Mouse (Mus musculus) midbrain, embryonic 11.5 days (tissue): Measurements from ENCODE around the gene Ncor1. TPM values are rescaled to one million over a fixed set of nuclear protein-coding genes. Genes with fewer than 3 reads are reported as not detected.
"Not testable (repeated sequence)": the region's sequence is repeated elsewhere in the genome, so short reads cannot be mapped to it uniquely, and the experiment has no call there.

ENCODE experiments used
- ATAC-seq: fragments of 200-750 bp; cut with Nextera tagmentation; 2 replicates; pipeline ENCODE4 v1.8.0; 2017; ENCODE audit warnings: moderate TSS enrichment, moderate library complexity; ENCODE audit not compliant: low FRiP score
- DNase-seq: peaks from one replicate; pipeline ENCODE4 v3.0.0; 2015; ENCODE audit warnings: low spot score; ENCODE audit errors: missing footprints
- H3K27ac ChIP-seq: fragments of 300-500 bp; sonication (generic); 2 replicates; pipeline ENCODE4 v1.5.1; 2014; ENCODE audit warnings: low read depth, low read length
- H3K27me3 ChIP-seq: fragments of 300-500 bp; sonication (generic); 2 replicates; pipeline ENCODE4 v1.6.1; 2014; ENCODE audit warnings: mild to moderate bottlenecking, low read length, moderate library complexity, mixed read lengths; ENCODE audit not compliant: control insufficient read depth, insufficient read depth
- H3K36me3 ChIP-seq: fragments of 300-500 bp; sonication (generic); 2 replicates; pipeline ENCODE4 v1.6.1; 2014; ENCODE audit warnings: mild to moderate bottlenecking, low read length, moderate library complexity, mixed read lengths; ENCODE audit not compliant: control insufficient read depth, insufficient read depth
- H3K4me1 ChIP-seq: fragments of 300-500 bp; sonication (generic); 2 replicates; pipeline ENCODE4 v1.6.1; 2014; ENCODE audit warnings: low read length; ENCODE audit not compliant: control insufficient read depth, insufficient read depth
- H3K4me2 ChIP-seq: fragments of 300-500 bp; sonication (generic); 2 replicates; pipeline ENCODE4 v1.6.1; 2014; ENCODE audit warnings: mild to moderate bottlenecking, moderate library complexity
- H3K4me3 ChIP-seq: fragments of 300-500 bp; sonication (generic); 2 replicates; pipeline ENCODE4 v1.5.1; 2014; ENCODE audit warnings: low read depth, low read length
- H3K9ac ChIP-seq: fragments of 300-500 bp; sonication (generic); 2 replicates; pipeline ENCODE4 v1.6.1; 2014; ENCODE audit warnings: low read length
- H3K9me3 ChIP-seq: fragments of 300-500 bp; sonication (generic); 2 replicates; pipeline ENCODE4 v1.6.1; 2016; ENCODE audit warnings: low read length; ENCODE audit not compliant: control insufficient read depth
- WGBS: fragments of 180-500 bp; shearing (Covaris S2); extraction: QIAGEN DNeasy Blood & Tissue Kit; methylation state at CpG from one replicate; pipeline ENCODE4 v1.1.7; 2014; 5-methylcytosine and 5-hydroxymethylcytosine counted together
- polyA plus RNA-seq: library from polyadenylated mRNA; unstranded; fragments of >200 nt; fragmentation: Nextera tagmentation; extraction: Ambion mirVana; gene quantifications from 2 replicates; pipeline ENCODE4 v1.2.1, GENCODE M21; 2014

The Ncor1 gene
- polyA plus RNA-seq, 1 experiment from 2014 or later: 176 TPM

- no peak overlapping the region for H3K27ac ChIP-seq
- 93% methylated on average over 3 of the region's 3 CpGs for WGBS
- no peak overlapping the region for H3K4me3 ChIP-seq
- no peaks in the 10 kb centered on the region for H3K4me1 ChIP-seq
- DNase-seq (no peak), ATAC-seq (no peak)
- H3K4me2 ChIP-seq: no peak overlapping the region
- H3K36me3 ChIP-seq: no peaks in the 10 kb centered on the region
- no peaks in the 10 kb centered on the region for H3K27me3 ChIP-seq
- no peaks in the 10 kb centered on the region for H3K9me3 ChIP-seq
- no peak overlapping the region for H3K9ac ChIP-seq
Measured at GRCm38 (mm10) chr11:62465849-62466248, 7.5 kb upstream of the Ncor1 start.

GRCm38 (mm10) chr11:62464696-62465095 lies 6.4 kb upstream of the Ncor1 start:
- Histone ChIP-seq H3K27me3 (no peaks in the 10 kb centered on the region), H3K36me3 (no peaks in the 10 kb centered on the region), H3K9ac (no peak overlapping the region), H3K4me2 (no peak overlapping the region), H3K27ac (no peak overlapping the region), H3K9me3 (no peaks in the 10 kb centered on the region), H3K4me1 (no peaks in the 10 kb centered on the region), H3K4me3 (no peak overlapping the region)
- no peak for ATAC-seq
- 93% methylated on average over 3 of the region's 3 CpGs for WGBS
- DNase-seq: no peak

- ATAC-seq (no peak), DNase-seq (no peak)
- 69% methylated on average over 2 of the region's 2 CpGs for whole genome bisulfite sequencing
- Histone ChIP-seq H3K27ac (no peak overlapping the region), H3K9ac (no peak overlapping the region), H3K36me3 (no peaks in the 10 kb centered on the region), H3K4me1 (no peaks in the 10 kb centered on the region), H3K4me2 (no peak overlapping the region), H3K4me3 (no peak overlapping the region), H3K9me3 (no peaks in the 10 kb centered on the region), H3K27me3 (no peaks in the 10 kb centered on the region)
Measured at GRCm38 (mm10) chr11:62463225-62463915, 5.0 kb upstream of the Ncor1 start.

DNA sequence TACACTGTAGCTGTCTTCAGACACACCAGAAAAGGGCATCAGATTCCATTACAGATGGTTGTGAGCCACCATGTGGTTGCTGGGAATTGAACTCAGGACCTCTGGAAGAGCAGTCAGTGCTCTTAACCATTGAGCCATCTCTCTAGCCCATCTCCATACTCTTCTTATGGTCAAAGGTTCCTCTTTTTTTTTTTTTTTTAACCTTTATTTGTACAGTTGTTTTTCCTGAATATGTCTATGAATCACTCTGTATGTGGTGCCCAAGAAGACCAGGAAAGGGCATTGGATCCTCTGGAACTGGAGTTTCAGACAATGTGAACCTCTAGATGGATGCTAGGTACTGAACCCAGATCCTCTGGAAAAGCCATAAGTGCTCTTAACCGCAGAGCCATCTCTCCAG lies 4.2 kb upstream of the Ncor1 start:
- DNase-seq, H3K27me3 ChIP-seq, H3K4me3 ChIP-seq, ATAC-seq, H3K4me2 ChIP-seq, H3K9ac ChIP-seq, H3K27ac ChIP-seq, H3K36me3 ChIP-seq, H3K9me3 ChIP-seq, H3K4me1 ChIP-seq: not testable (repeated sequence)
- 94% methylated on average over 1 of the region's 1 CpGs for WGBS

DNA sequence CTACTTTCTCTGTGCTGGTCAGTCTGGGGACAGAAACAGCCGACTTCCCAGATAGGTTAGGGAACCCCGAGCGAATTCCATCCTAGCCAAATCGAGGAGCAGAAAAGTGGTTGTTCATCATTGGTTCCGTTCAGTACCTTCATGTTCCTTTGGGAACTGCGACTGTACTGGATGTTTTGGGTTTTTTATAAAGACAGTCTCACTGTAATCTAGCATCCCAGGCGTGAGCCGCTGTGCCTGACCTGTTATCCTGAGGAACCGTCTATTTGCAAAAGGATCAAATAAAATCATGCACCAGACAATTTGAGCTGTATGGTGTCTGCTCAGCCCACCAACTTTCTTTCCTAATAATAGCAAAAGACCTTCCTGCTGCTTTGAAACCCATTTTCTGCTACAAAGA lies 439 bp upstream of the Ncor1 start:
- Histone ChIP-seq H3K4me2 (peak overlapping the region; percentile 88), H3K4me3 (peak overlapping the region; percentile 95), H3K9me3 (no peaks in the 10 kb centered on the region), H3K27ac (peak overlapping the region; percentile 98; the same call in 1 of the 2 replicates), H3K4me1 (peaks cover 9% of the 10 kb centered on the region; the same call in 1 of the 2 replicates), H3K9ac (peak overlapping the region; percentile 99), H3K36me3 (no peaks in the 10 kb centered on the region), H3K27me3 (no peaks in the 10 kb centered on the region)
- 2% methylated on average over 9 of the region's 9 CpGs for WGBS
- DNase-seq (no peak), ATAC-seq (no peak)

DNA sequence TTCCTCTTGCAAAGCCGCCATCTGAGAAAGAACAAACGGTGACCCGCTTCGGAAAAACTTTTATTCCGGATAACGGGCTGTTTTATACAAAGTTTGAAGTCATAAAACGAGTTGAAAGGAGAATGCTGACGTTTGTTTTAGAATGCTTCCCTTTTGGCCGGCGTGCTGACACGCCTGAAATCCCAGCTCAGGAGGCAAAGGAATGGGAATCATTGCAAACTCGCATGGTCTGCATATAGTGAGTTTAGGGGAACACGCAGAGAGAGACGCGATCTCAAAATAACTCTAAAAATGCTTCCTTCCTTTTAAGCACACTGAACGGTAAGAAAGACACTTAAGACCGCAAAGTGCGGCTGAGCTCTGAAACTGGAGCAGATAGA lies 460 bp downstream of the Ncor1 start:
- Histone ChIP-seq H3K9me3 (no peaks in the 10 kb centered on the region), H3K4me3 (peak overlapping the region; percentile 95), H3K4me2 (peak overlapping the region; percentile 88), H3K27ac (peak overlapping the region; percentile 98), H3K27me3 (no peaks in the 10 kb centered on the region), H3K36me3 (no peaks in the 10 kb centered on the region), H3K4me1 (peaks cover 9% of the 10 kb centered on the region; the same call in 1 of the 2 replicates), H3K9ac (peak overlapping the region; percentile 99)
- DNase-seq (peak; percentile 98), ATAC-seq (no peak)
- under 1% methylated on average over 18 of the region's 18 CpGs for WGBS

GRCm38 (mm10) chr11:62457241-62457890 lies 975 bp downstream of the Ncor1 start:
- Histone ChIP-seq H3K4me2 (peak overlapping the region; percentile 88), H3K27me3 (no peaks in the 10 kb centered on the region), H3K4me3 (peak overlapping the region; percentile 95), H3K36me3 (no peaks in the 10 kb centered on the region), H3K9ac (peak overlapping the region; percentile 99), H3K27ac (peak overlapping the region; percentile 98), H3K9me3 (no peaks in the 10 kb centered on the region), H3K4me1 (peaks cover 9% of the 10 kb centered on the region; the same call in 1 of the 2 replicates)
- DNase-seq: no peak
- ATAC-seq: peak; percentile 95
- WGBS: under 1% methylated on average over 71 of the region's 73 CpGs

DNA sequence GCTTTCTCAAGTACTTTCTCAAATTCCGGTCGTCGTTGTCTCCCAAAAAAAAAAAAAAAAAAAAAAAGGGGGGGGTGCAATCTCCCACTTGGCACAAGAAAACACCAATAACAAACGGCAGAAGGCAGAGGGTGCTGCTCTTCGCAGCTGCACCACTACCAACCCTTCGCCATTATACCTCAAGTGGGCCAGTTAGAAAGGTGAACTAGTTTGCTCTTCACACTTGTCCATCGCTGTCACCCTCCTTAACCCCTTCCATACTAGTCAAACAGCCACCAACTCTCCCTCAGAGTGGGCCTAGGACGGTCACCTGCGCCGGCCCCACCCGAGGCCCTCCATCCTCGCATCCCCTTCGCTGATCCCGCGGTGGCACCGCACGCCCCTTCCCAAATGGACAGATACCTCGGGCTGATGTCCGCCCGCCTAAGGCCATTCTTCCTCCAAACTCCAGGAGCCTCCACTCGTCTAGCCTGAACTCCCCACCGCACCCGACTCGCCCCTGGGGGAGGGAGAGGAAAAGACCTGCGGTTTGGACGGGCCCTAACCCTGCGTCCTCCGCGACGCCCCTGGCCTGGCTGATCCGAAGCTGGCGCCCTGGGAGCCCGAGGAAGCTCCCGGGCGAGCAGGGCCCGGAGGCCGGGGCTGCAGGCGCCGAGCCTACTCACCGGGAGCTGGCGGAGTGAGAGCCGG lies 1.7 kb downstream of the Ncor1 start:
- Histone ChIP-seq H3K4me3 (peak overlapping the region; percentile 95), H3K9me3 (no peaks in the 10 kb centered on the region), H3K27ac (peak overlapping the region; percentile 98), H3K9ac (peak overlapping the region; percentile 99), H3K4me1 (peaks cover 9% of the 10 kb centered on the region; the same call in 1 of the 2 replicates), H3K36me3 (no peaks in the 10 kb centered on the region), H3K27me3 (no peaks in the 10 kb centered on the region), H3K4me2 (peak overlapping the region; percentile 88)
- ATAC-seq: peak; percentile 83
- 0% methylated on average over 40 of the region's 42 CpGs for WGBS
- DNase-seq: peak; percentile 97

GRCm38 (mm10) chr11:62456021-62456482 lies 2.3 kb downstream of the Ncor1 start:
- H3K27ac ChIP-seq: no peak overlapping the region
- H3K36me3 ChIP-seq: no peaks in the 10 kb centered on the region
- no peak for ATAC-seq
- no peaks in the 10 kb centered on the region for H3K9me3 ChIP-seq
- peak overlapping the region; percentile 88 for H3K4me2 ChIP-seq
- DNase-seq: no peak
- peak overlapping the region; percentile 99 for H3K9ac ChIP-seq
- H3K27me3 ChIP-seq: no peaks in the 10 kb centered on the region
- peaks cover 9% of the 10 kb centered on the region; the same call in 1 of the 2 replicates for H3K4me1 ChIP-seq
- peak overlapping the region; percentile 95 for H3K4me3 ChIP-seq
- WGBS: 8% methylated on average over 3 of the region's 3 CpGs
